Mouse (Mus musculus): Measurements from ENCODE around the gene Prg3.

GRCm38 (mm10) chr2:85013826-85014587 is 26.0 kb downstream of the Prg3 start:
- TF ChIP-seq POLR2A (IDR thresholded peaks at IDR 0.05; ENCODE audit: borderline replicate concordance, control insufficient read depth, low read depth, low read length) = no peak
- no peak for TF ChIP-seq CTCF (IDR thresholded peaks at IDR 0.05; ENCODE audit: control insufficient read depth, insufficient read depth, low read length)

Measured in bone marrow, adult 2 months (tissue).